Mouse (Mus musculus): ENCODE measurements at regions not wholly inside any gene's neighbourhood (a gene's known extent, or its start where the extent isn't known, plus 50 kb on each side); places are given as distances from the start of the nearest gene placed in this dataset.
A peak's percentile ranks its signal among the peaks of the same experiment; 100 is the strongest.
"Not testable (repeated sequence)": the region's sequence is repeated elsewhere in the genome, so short reads cannot be mapped to it uniquely, and the experiment has no call there.

- DNase-seq (ENCODE audit: low spot score), result no peak
These were observed 422.9 kb upstream of the Hs3st1 start for GRCm38 (mm10) chr5:40177982-40178748.

- no peak for DNase-seq (ENCODE audit: low spot score)
These were observed 381.5 kb upstream of the Hs3st1 start for GRCm38 (mm10) chr5:40136740-40137285.

- DNase-seq (ENCODE audit: low spot score), result no peak
These were observed 369.1 kb upstream of the Hs3st1 start for GRCm38 (mm10) chr5:40124337-40124736.

- no peak for DNase-seq (ENCODE audit: low spot score)
These were observed 361.6 kb upstream of the Hs3st1 start for GRCm38 (mm10) chr5:40116849-40117248.

- not testable (repeated sequence) for DNase-seq (ENCODE audit: low spot score)
These were observed 334.3 kb upstream of the Hs3st1 start for GRCm38 (mm10) chr5:40089576-40089975.

- no peak for DNase-seq (ENCODE audit: low spot score)
These were observed 290.0 kb upstream of the Hs3st1 start for GRCm38 (mm10) chr5:40045288-40045687.

- no peak for DNase-seq (ENCODE audit: low spot score)
These were observed 279.2 kb upstream of the Hs3st1 start for GRCm38 (mm10) chr5:40034452-40034851.

- no peak for DNase-seq (ENCODE audit: low spot score)
These were observed 278.4 kb upstream of the Hs3st1 start for GRCm38 (mm10) chr5:40033686-40034085.

- DNase-seq (ENCODE audit: low spot score), result no peak
These were observed 275.0 kb upstream of the Hs3st1 start for GRCm38 (mm10) chr5:40030261-40030660.

GRCm38 (mm10) chr5:40015946-40016345, 260.7 kb upstream of the Hs3st1 start:
- no peak for DNase-seq (ENCODE audit: low spot score)

GRCm38 (mm10) chr5:39988039-39988438, 232.8 kb upstream of the Hs3st1 start:
- no peak for DNase-seq (ENCODE audit: low spot score)

- DNase-seq (ENCODE audit: low spot score), result no peak
These were observed 209.1 kb upstream of the Hs3st1 start for GRCm38 (mm10) chr5:39964371-39964770.

- peak; percentile 15 for DNase-seq (ENCODE audit: low spot score)
These were observed 205.7 kb upstream of the Hs3st1 start for GRCm38 (mm10) chr5:39960981-39961380.

- DNase-seq (ENCODE audit: low spot score), result no peak
These were observed 180.3 kb upstream of the Hs3st1 start for GRCm38 (mm10) chr5:39935564-39935963.

GRCm38 (mm10) chr5:39931890-39932289, 176.6 kb upstream of the Hs3st1 start:
- no peak for DNase-seq (ENCODE audit: low spot score)

- DNase-seq (ENCODE audit: low spot score), result no peak
These were observed 154.1 kb upstream of the Hs3st1 start for GRCm38 (mm10) chr5:39909369-39909768.

GRCm38 (mm10) chr5:39871723-39872085, 116.4 kb upstream of the Hs3st1 start:
- DNase-seq (ENCODE audit: low spot score), result no peak

- DNase-seq (ENCODE audit: low spot score), result no peak
These were observed 115.8 kb upstream of the Hs3st1 start for GRCm38 (mm10) chr5:39870835-39871722.

GRCm38 (mm10) chr5:39857192-39857591, 101.9 kb upstream of the Hs3st1 start:
- no peak for DNase-seq (ENCODE audit: low spot score)

- DNase-seq (ENCODE audit: low spot score), result no peak
These were observed 101.4 kb upstream of the Hs3st1 start for GRCm38 (mm10) chr5:39856616-39857156.

- no peak for DNase-seq (ENCODE audit: low spot score)
These were observed 100.7 kb upstream of the Hs3st1 start for GRCm38 (mm10) chr5:39855685-39856615.

All from layer of hippocampus, adult 11-12 months (tissue).